ENCODE assay signal across 10 mouse cellular contexts in genomic region chr7:64840576-64840895, GRCm38 (mm10). TPM values are rescaled to one million over a fixed set of nuclear protein-coding genes. Genes with fewer than 3 reads are reported as not detected.
DNase-seq lines count a peak whose midpoint lies in the region; ATAC-seq and TF ChIP-seq lines count a peak whose summit lies in the region.
"Had no signal": no experiment of that assay in that cellular context is flagged by ENCODE, and none has a peak within 500 bp of the region (broad histone marks: within the 10 kb centered on the region; RNA-seq: fewer than 3 reads in every experiment).

No protein-coding gene starts in this region.

- no peak for TF ChIP-seq CTCF in CH12.LX (conservative IDR thresholded peaks at IDR 0.05 in 1 of 2, IDR thresholded peaks at IDR 0.05 in 1 of 2; ENCODE audit: low read depth in 2 of 2, low read length in 2 of 2)

- H3K79me2 ChIP-seq in CH12.LX (replicated peaks; ENCODE audit: control insufficient read depth, extremely low read depth, insufficient read depth, poor library complexity, severe bottlenecking), result no peaks in the 10 kb centered on the region

- TF ChIP-seq RAD21 in CH12.LX (IDR thresholded peaks at IDR 0.05; ENCODE audit: low read depth, low read length), result no peak

- TF ChIP-seq EP300 in CH12.LX (IDR thresholded peaks at IDR 0.05; ENCODE audit: low read length), result peak; percentile 67; the same call in 1 of the 2 replicates

- H3K9ac ChIP-seq in hindbrain, embryonic 16.5 days (ENCODE audit: low read depth, low read length), result no peak overlapping the region
- no peak overlapping the region for H3K9ac ChIP-seq in CH12.LX (ENCODE audit: insufficient read depth, low read depth)
- no peak overlapping the region for H3K9ac ChIP-seq in embryonic facial prominence, embryonic 14.5 days (ENCODE audit: low read depth, low read length)
- H3K9ac ChIP-seq in limb, embryonic 13.5 days, result no peak overlapping the region

- H3K4me2 ChIP-seq in hindbrain, embryonic 16.5 days (ENCODE audit: low read length), result no peak overlapping the region; the same call in 1 of the 2 replicates
- peak overlapping the region; percentile 78 for H3K4me2 ChIP-seq in CH12.LX (ENCODE audit: insufficient read depth, low read depth, poor library complexity, severe bottlenecking)
- peak overlapping the region; percentile 56 for H3K4me2 ChIP-seq in embryonic facial prominence, embryonic 14.5 days (ENCODE audit: low read depth, low read length)
- peak overlapping the region; percentile 58 for H3K4me2 ChIP-seq in limb, embryonic 13.5 days (replicated peaks)

- H3K27me3 ChIP-seq in hindbrain, embryonic 10.5 days (ENCODE audit: insufficient read depth, poor library complexity, severe bottlenecking), result no peaks in the 10 kb centered on the region
- no peaks in the 10 kb centered on the region for H3K27me3 ChIP-seq in hindbrain, embryonic 16.5 days (replicated peaks; ENCODE audit: control insufficient read depth, insufficient read depth, low read length)
- H3K27me3 ChIP-seq in CH12.LX (replicated peaks), result no peaks in the 10 kb centered on the region
- no peaks in the 10 kb centered on the region for H3K27me3 ChIP-seq in embryonic facial prominence, embryonic 14.5 days (replicated peaks; ENCODE audit: control insufficient read depth, insufficient read depth, low read length)
- no peaks in the 10 kb centered on the region for H3K27me3 ChIP-seq in limb, embryonic 13.5 days

- no peak for DNase-seq in hindbrain, embryonic 10.5 days (ENCODE audit: low spot score)
- peak; percentile 27 for DNase-seq in CH12.LX (ENCODE audit: extremely low read depth)
- DNase-seq in embryonic facial prominence, embryonic 14.5 days (ENCODE audit: low spot score), result no peak
- no peak for DNase-seq in spleen, postnatal 4 days (ENCODE audit: low spot score in 2 of 2)
- DNase-seq in right cerebral cortex, postnatal 36 days (ENCODE audit: low spot score in 2 of 2), result no peak
- DNase-seq in cerebellum, adult 9-10 months, result no peak

- H3K27ac ChIP-seq in hindbrain, embryonic 10.5 days, result peak overlapping the region; percentile 84
- no peak overlapping the region; the same call in 1 of the 2 replicates for H3K27ac ChIP-seq in hindbrain, embryonic 16.5 days (ENCODE audit: low read depth, low read length)
- no peak overlapping the region for H3K27ac ChIP-seq in CH12.LX (ENCODE audit: insufficient read depth, low read depth)
- no peak overlapping the region for H3K27ac ChIP-seq in embryonic facial prominence, embryonic 14.5 days (replicated peaks; ENCODE audit: low read depth, low read length)
- no peak overlapping the region for H3K27ac ChIP-seq in limb, embryonic 13.5 days

- peaks cover 24% of the 10 kb centered on the region for H3K4me1 ChIP-seq in hindbrain, embryonic 10.5 days (replicated peaks)
- peaks cover 7% of the 10 kb centered on the region; the same call in 1 of the 2 replicates for H3K4me1 ChIP-seq in hindbrain, embryonic 16.5 days (ENCODE audit: control insufficient read depth, insufficient read depth, low read depth, low read length)
- H3K4me1 ChIP-seq in CH12.LX (ENCODE audit: control insufficient read depth in 1 of 2, insufficient read depth in 2 of 2), result peaks cover 0 to 47% of the 10 kb centered on the region in 2 experiments; a peak in 3 of 4 replicates
- peaks cover 15% of the 10 kb centered on the region for H3K4me1 ChIP-seq in embryonic facial prominence, embryonic 14.5 days (ENCODE audit: control insufficient read depth, insufficient read depth, low read length)
- peaks cover 11% of the 10 kb centered on the region for H3K4me1 ChIP-seq in limb, embryonic 13.5 days

- dilution Hi-C loops in CH12.LX (cut with MboI; ENCODE audit: extremely low pct_ligation_motif_present, extremely low pct_unique_long_range_greater_than_20kb, low sequenced_read_pairs), result no loop called here

- H3K9me3 ChIP-seq in hindbrain, embryonic 10.5 days, result no peaks in the 10 kb centered on the region
- H3K9me3 ChIP-seq in hindbrain, embryonic 16.5 days (ENCODE audit: control insufficient read depth, low read length), result no peaks in the 10 kb centered on the region
- H3K9me3 ChIP-seq in CH12.LX (replicated peaks; ENCODE audit: low read length), result no peaks in the 10 kb centered on the region
- peaks cover under 1% of the 10 kb centered on the region; the same call in 1 of the 2 replicates for H3K9me3 ChIP-seq in embryonic facial prominence, embryonic 14.5 days (ENCODE audit: control insufficient read depth, low read length)
- no peaks in the 10 kb centered on the region for H3K9me3 ChIP-seq in limb, embryonic 13.5 days
- H3K9me3 ChIP-seq: G1E had no signal

- H3K36me3 ChIP-seq in hindbrain, embryonic 10.5 days, result no peaks in the 10 kb centered on the region
- H3K36me3 ChIP-seq in hindbrain, embryonic 16.5 days (ENCODE audit: control insufficient read depth, insufficient read depth, low read length), result no peaks in the 10 kb centered on the region
- H3K36me3 ChIP-seq in CH12.LX (replicated peaks in 1 of 2; ENCODE audit: control insufficient read depth in 1 of 2, insufficient read depth in 1 of 2, low read length in 1 of 2), result no peaks in the 10 kb centered on the region
- H3K36me3 ChIP-seq in embryonic facial prominence, embryonic 14.5 days (ENCODE audit: control insufficient read depth, insufficient read depth, low read length), result no peaks in the 10 kb centered on the region
- H3K36me3 ChIP-seq in limb, embryonic 13.5 days, result no peaks in the 10 kb centered on the region
- H3K36me3 ChIP-seq: G1E had no signal

- ATAC-seq in hindbrain, embryonic 16.5 days, result no peak
- ATAC-seq in embryonic facial prominence, embryonic 14.5 days (ENCODE audit: low read depth), result no peak
- 0 out of 2 replicates have a peak, but pooled peaks have one; percentile 9 for ATAC-seq in limb, embryonic 13.5 days (ENCODE audit: low FRiP score, low read depth)

- peak overlapping the region; percentile 50 for H3K4me3 ChIP-seq in hindbrain, embryonic 10.5 days
- no peak overlapping the region for H3K4me3 ChIP-seq in hindbrain, embryonic 16.5 days (ENCODE audit: low read length)
- no peak overlapping the region for H3K4me3 ChIP-seq in CH12.LX (replicated peaks in 1 of 3; ENCODE audit: low read depth in 2 of 3, low read length in 2 of 3, poor library complexity in 1 of 3)
- H3K4me3 ChIP-seq in embryonic facial prominence, embryonic 14.5 days (ENCODE audit: low read depth, low read length), result no peak overlapping the region
- no peak overlapping the region; the same call in 1 of the 2 replicates for H3K4me3 ChIP-seq in limb, embryonic 13.5 days
- H3K4me3 ChIP-seq: erythroblast, embryonic 14.5 days had no signal

- in situ Hi-C loops in CH12.LX (cut with MboI; ENCODE audit: low pct_ligation_motif_present, low pct_unique_long_range_greater_than_20kb, low sequenced_read_pairs), result no loop called here

- no peak for TF ChIP-seq POLR2A in CH12.LX (IDR thresholded peaks at IDR 0.05; ENCODE audit: low read depth, low read length)

- 63% methylated on average over 1 of the region's 1 CpGs for WGBS in hindbrain, embryonic 10.5 days
- WGBS in hindbrain, embryonic 16.5 days, result 55% methylated on average over 1 of the region's 1 CpGs
- 67% methylated on average over 1 of the region's 1 CpGs for WGBS in embryonic facial prominence, embryonic 14.5 days
- whole genome bisulfite sequencing in limb, embryonic 13.5 days, result 80% methylated on average over 1 of the region's 1 CpGs

TF ChIP-seq in CH12.LX, 34 proteins besides CTCF, POLR2A, EP300 and RAD21:
- peak; percentile 63 for TF ChIP-seq IRF4 (IDR thresholded peaks at IDR 0.05; ENCODE audit: low read depth, low read length)
- no peak for TF ChIP-seq BHLHE40 (IDR thresholded peaks at IDR 0.05; ENCODE audit: low read depth, low read length)
- TF ChIP-seq MEF2A (IDR thresholded peaks at IDR 0.05; ENCODE audit: borderline replicate concordance, low read depth, low read length), result 0 out of 2 replicates have a peak, but pooled peaks have one; percentile 35
- no peak for TF ChIP-seq UBTF (IDR thresholded peaks at IDR 0.05; ENCODE audit: low read depth, low read length)
- TF ChIP-seq MAX (IDR thresholded peaks at IDR 0.05; ENCODE audit: low read length), result no peak
- peak; percentile 3; the same call in 1 of the 2 replicates for TF ChIP-seq CHD2 (IDR thresholded peaks at IDR 0.05; ENCODE audit: low read length)
- TF ChIP-seq HCFC1 (IDR thresholded peaks at IDR 0.05; ENCODE audit: low read depth, low read length), result no peak
- no peak for TF ChIP-seq RCOR1 (conservative IDR thresholded peaks at IDR 0.05; ENCODE audit: low read depth, low read length)
TF ChIP-seq in CH12.LX: peak in this region for 3.

RNA-seq across cellular contexts. Expression of gene Nsmce3, which starts 32.3 kb away (rescaled TPM):
- 10.6 and 12.1 TPM in 2 replicates for polyA plus RNA-seq in hindbrain, embryonic 10.5 days (2016; fragmentation: Nextera tagmentation; extraction: Ambion mirVana)
- polyA plus RNA-seq in hindbrain, embryonic 16.5 days (2015; fragmentation: Nextera tagmentation; extraction: Ambion mirVana), result 10.2 and 10.9 TPM in 2 replicates
- total RNA-seq in CH12.LX (2012; rRNA removed) (7.7 and 8.1 TPM in 2 replicates), CH12.LX (2014; rRNA removed) (9.0 and 9.1 TPM in 2 replicates)
- 5.8 and 6.4 TPM in 2 replicates for polyA plus RNA-seq in CH12.LX (2012; ENCODE audit: insufficient read length, low read depth)
- 11.4 and 12.0 TPM in 2 replicates for polyA plus RNA-seq in embryonic facial prominence, embryonic 14.5 days (2014; fragmentation: Nextera tagmentation; extraction: Ambion mirVana)
- 10.7 and 11.5 TPM in 2 replicates for polyA plus RNA-seq in limb, embryonic 13.5 days (2015; fragmentation: Nextera tagmentation; extraction: Ambion mirVana)
